ENCODE assay signal across 9 mouse cellular contexts in genomic region chr1:38695812-38696681, GRCm38 (mm10). TPM values are rescaled to one million over a fixed set of nuclear protein-coding genes. Genes with fewer than 3 reads are reported as not detected.
DNase-seq lines count a peak whose midpoint lies in the region; ATAC-seq lines count a peak whose summit lies in the region.
"Had no signal": no experiment of that assay in that cellular context is flagged by ENCODE, and none has a peak within 500 bp of the region (broad histone marks: within the 10 kb centered on the region; RNA-seq: fewer than 3 reads in every experiment).

No protein-coding gene starts in this region.

- no peaks in the 10 kb centered on the region for H3K27me3 ChIP-seq in hindbrain, embryonic 16.5 days (replicated peaks; ENCODE audit: control insufficient read depth, insufficient read depth, low read length)
- H3K27me3 ChIP-seq: neural tube, embryonic 12.5 days had no signal

- no peak overlapping the region for H3K27ac ChIP-seq in hindbrain, embryonic 16.5 days (ENCODE audit: low read depth, low read length)
- H3K27ac ChIP-seq: neural tube, embryonic 12.5 days had no signal

- H3K36me3 ChIP-seq in hindbrain, embryonic 16.5 days (ENCODE audit: control insufficient read depth, insufficient read depth, low read length) = no peaks in the 10 kb centered on the region
- H3K36me3 ChIP-seq: neural tube, embryonic 12.5 days had no signal

- DNase-seq in adrenal gland, postnatal 10 days = peak; percentile 29
- no peak for DNase-seq in adrenal gland, adult 18-20 months (ENCODE audit: low spot score in 2 of 2)
- DNase-seq in spleen, postnatal 36 days (ENCODE audit: low spot score in 2 of 2) = peak; percentile 15 to 30
- no peak for DNase-seq in spleen, postnatal 4 days (ENCODE audit: low spot score in 2 of 2)
- peak; percentile 13 for DNase-seq in retina, postnatal 7 days (ENCODE audit: low read depth, low spot score)
- DNase-seq in urinary bladder, postnatal 10 days (ENCODE audit: low spot score) = no peak
- DNase-seq in urinary bladder, postnatal 14 days (ENCODE audit: low spot score) = no peak

- H3K9ac ChIP-seq in hindbrain, embryonic 16.5 days (ENCODE audit: low read depth, low read length) = no peak overlapping the region
- H3K9ac ChIP-seq: neural tube, embryonic 12.5 days had no signal

- WGBS in hindbrain, embryonic 16.5 days = 36% methylated on average over 15 of the region's 15 CpGs

- peak; percentile 67 for ATAC-seq in hindbrain, embryonic 16.5 days

- H3K4me2 ChIP-seq in hindbrain, embryonic 16.5 days (ENCODE audit: low read length) = no peak overlapping the region
- H3K4me2 ChIP-seq: neural tube, embryonic 12.5 days had no signal

- H3K4me3 ChIP-seq in hindbrain, embryonic 16.5 days (ENCODE audit: low read length) = no peak overlapping the region
- H3K4me3 ChIP-seq: neural tube, embryonic 12.5 days had no signal

- no peaks in the 10 kb centered on the region for H3K9me3 ChIP-seq in hindbrain, embryonic 16.5 days (ENCODE audit: control insufficient read depth, low read length)
- H3K9me3 ChIP-seq: neural tube, embryonic 12.5 days had no signal

- no peaks in the 10 kb centered on the region for H3K4me1 ChIP-seq in hindbrain, embryonic 16.5 days (ENCODE audit: control insufficient read depth, insufficient read depth, low read depth, low read length)
- H3K4me1 ChIP-seq: neural tube, embryonic 12.5 days had no signal

RNA-seq across cellular contexts. Expression of gene Aff3, which starts 31.3 kb away (rescaled TPM):
- 1 to 10 TPM; 7.0 to 9.8 TPM for total RNA-seq in adrenal gland, postnatal 10 days (2021)
- 1 to 10 TPM; 2.2 to 2.8 TPM for total RNA-seq in adrenal gland, adult 18-20 months (2021)
- polyA plus RNA-seq in hindbrain, embryonic 16.5 days (2015; fragmentation: Nextera tagmentation; extraction: Ambion mirVana) = 8.4 TPM in 2 replicates

Comparison
In these comparisons a context has a peak if more than half of its experiments do, and no peak if none do; other contexts are left out.
1. DNase-seq: peak in adrenal gland, postnatal 10 days (single experiment), spleen, postnatal 36 days (2 of 2) and retina, postnatal 7 days (single experiment); none in adrenal gland, adult 18-20 months (0 of 2), spleen, postnatal 4 days (0 of 2), urinary bladder, postnatal 10 days (single experiment) and urinary bladder, postnatal 14 days (single experiment).